Mouse (Mus musculus): ENCODE results near the gene Vps54. TPM values are rescaled to one million over a fixed set of nuclear protein-coding genes. Genes with fewer than 3 reads are reported as not detected.
A peak's percentile ranks its signal among the peaks of the same experiment; 100 is the strongest.

Vps54 gene
- total and polyA plus RNA-seq, 3 experiments, result 13.2 to 16.1 TPM; not detected in 1

DNA sequence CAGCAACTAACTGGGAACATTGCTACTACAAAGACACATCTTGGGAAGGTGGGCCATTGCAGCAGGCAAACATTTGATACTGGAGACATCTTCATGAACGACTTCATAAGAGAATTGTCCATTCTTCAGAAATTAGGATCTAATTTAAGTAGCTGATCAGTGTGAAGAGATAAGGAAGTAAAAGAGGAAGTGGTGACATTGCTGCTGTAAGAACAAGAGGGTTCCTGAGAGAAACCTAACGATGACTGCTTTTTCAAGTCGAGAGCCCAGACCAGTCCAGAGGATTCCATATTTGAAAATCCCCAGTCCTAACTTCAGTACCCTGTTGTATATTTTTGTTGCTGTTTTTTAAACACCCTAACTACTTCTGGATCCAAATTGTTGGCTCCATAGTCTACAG is 26.3 kb downstream of the Vps54 start (continued):
- TF ChIP-seq BHLHE40 (IDR thresholded peaks at IDR 0.05; ENCODE audit: borderline replicate concordance, low read depth, low read length) (no peak), USF2 (IDR thresholded peaks at IDR 0.05; ENCODE audit: borderline replicate concordance in 1 of 2, insufficient read depth in 1 of 2, low read depth in 1 of 2, low read length in 2 of 2) (no peak), MAX (IDR thresholded peaks at IDR 0.05; ENCODE audit: low read length) (no peak), EP300 (IDR thresholded peaks at IDR 0.05; ENCODE audit: low read depth in 1 of 2, low read length in 2 of 2) (peak; percentile 9 to 89; a peak in 3 of 4 replicates), TAL1 (IDR thresholded peaks at IDR 0.05; ENCODE audit: low read length) (no peak), HCFC1 (IDR thresholded peaks at IDR 0.05; ENCODE audit: low read depth, low read length) (no peak), RCOR1 (IDR thresholded peaks at IDR 0.05; ENCODE audit: low read depth, low read length) (peak; percentile 41; the same call in 1 of the 2 replicates), MAZ (IDR thresholded peaks at IDR 0.05; ENCODE audit: low read depth, low read length) (0 out of 2 replicates have a peak, but pooled peaks have one; percentile 32), UBTF (IDR thresholded peaks at IDR 0.05; ENCODE audit: borderline replicate concordance, insufficient read depth, low read depth, low read length) (no peak)

GRCm38 (mm10) chr11:21276151-21276550 is 37.1 kb downstream of the Vps54 start:
- H3K9me3 ChIP-seq (replicated peaks; ENCODE audit: insufficient read depth, low read length), result no peaks in the 10 kb centered on the region
- peaks cover 5 to 6% of the 10 kb centered on the region in 2 experiments for H3K4me1 ChIP-seq (ENCODE audit: control insufficient read depth in 1 of 2, insufficient read depth in 2 of 2, low read length in 2 of 2)
- TF ChIP-seq HCFC1 (IDR thresholded peaks at IDR 0.05; ENCODE audit: low read depth, low read length), result no peak
- no peak for TF ChIP-seq MAX (IDR thresholded peaks at IDR 0.05; ENCODE audit: low read length)
- no peak for TF ChIP-seq GABPA (IDR thresholded peaks at IDR 0.05; ENCODE audit: low read depth, low read length)
- no peak for TF ChIP-seq ZMIZ1 (IDR thresholded peaks at IDR 0.05; ENCODE audit: low read depth, low read length)
- no peak overlapping the region for H3K9ac ChIP-seq (ENCODE audit: control insufficient read depth, low read depth, low read length, poor library complexity, severe bottlenecking)
- no peaks in the 10 kb centered on the region for H3K79me2 ChIP-seq (ENCODE audit: control insufficient read depth, insufficient read depth, low read length, poor library complexity)
- H3K27ac ChIP-seq (ENCODE audit: control insufficient read depth, low read depth, low read length), result no peak overlapping the region
- no peaks in the 10 kb centered on the region for H3K27me3 ChIP-seq (ENCODE audit: control insufficient read depth in 1 of 2, insufficient read depth in 2 of 2, low read length in 2 of 2)
- H3K36me3 ChIP-seq (ENCODE audit: control insufficient read depth in 1 of 2, insufficient read depth in 2 of 2, low read length in 2 of 2), result peaks cover 8% of the 10 kb centered on the region in 2 experiments
- no peak overlapping the region for H3K4me3 ChIP-seq (ENCODE audit: control insufficient read depth in 1 of 2, insufficient read depth in 1 of 2, low read depth in 2 of 2, low read length in 2 of 2)
- DNase-seq (ENCODE audit: low read depth, low spot score), result no peak

DNA sequence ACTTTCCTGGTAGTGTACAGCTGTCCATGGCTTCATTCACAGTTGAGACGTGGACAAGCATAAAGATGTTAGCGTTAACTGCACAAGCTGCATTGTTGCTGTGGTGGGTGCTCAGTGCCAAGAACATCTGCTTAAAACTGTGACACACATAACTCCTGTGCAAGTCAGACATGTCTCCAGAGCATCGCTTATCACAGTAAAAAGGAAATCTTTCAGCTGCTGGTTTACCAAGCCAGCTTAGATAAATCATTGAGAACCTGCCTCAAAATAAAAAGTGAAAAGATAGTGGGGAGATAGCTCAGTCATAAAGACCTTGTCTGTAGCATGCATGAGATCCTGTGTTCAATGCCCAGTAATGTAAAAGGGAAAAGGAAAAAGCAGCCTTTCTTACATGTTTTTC is 47.3 kb downstream of the Vps54 start:
- Histone ChIP-seq H3K4me3 (ENCODE audit: control insufficient read depth in 1 of 2, insufficient read depth in 1 of 2, low read depth in 2 of 2, low read length in 2 of 2) (no peak overlapping the region), H3K36me3 (ENCODE audit: control insufficient read depth in 1 of 2, insufficient read depth in 2 of 2, low read length in 2 of 2) (peaks cover 0 to 23% of the 10 kb centered on the region in 2 experiments; a peak in 2 of 4 replicates), H3K4me1 (ENCODE audit: control insufficient read depth in 1 of 2, insufficient read depth in 2 of 2, low read length in 2 of 2) (peaks cover 5 to 10% of the 10 kb centered on the region in 2 experiments), H3K27me3 (ENCODE audit: control insufficient read depth in 1 of 2, insufficient read depth in 2 of 2, low read length in 2 of 2) (no peaks in the 10 kb centered on the region), H3K9me3 (replicated peaks; ENCODE audit: insufficient read depth, low read length) (no peaks in the 10 kb centered on the region), H3K27ac (ENCODE audit: control insufficient read depth, low read depth, low read length) (no peak overlapping the region), H3K9ac (ENCODE audit: control insufficient read depth, low read depth, low read length, poor library complexity, severe bottlenecking) (no peak overlapping the region), H3K79me2 (ENCODE audit: control insufficient read depth, insufficient read depth, low read length, poor library complexity) (no peaks in the 10 kb centered on the region)
- peak; percentile 97 for TF ChIP-seq RCOR1 (IDR thresholded peaks at IDR 0.05; ENCODE audit: low read depth, low read length)
- TF ChIP-seq KAT2A (conservative IDR thresholded peaks at IDR 0.05; ENCODE audit: low read depth, low read length), result no peak
- no peak for TF ChIP-seq MYB (IDR thresholded peaks at IDR 0.05; ENCODE audit: low read depth, low read length)
- no peak for TF ChIP-seq ELF1 (IDR thresholded peaks at IDR 0.05; ENCODE audit: low read depth, low read length)
- TF ChIP-seq BHLHE40 (IDR thresholded peaks at IDR 0.05; ENCODE audit: borderline replicate concordance, low read depth, low read length), result peak; percentile 35; the same call in 1 of the 2 replicates
- 0 out of 2 replicates have a peak, but pooled peaks have one; percentile 36 for TF ChIP-seq MXI1 (IDR thresholded peaks at IDR 0.05; ENCODE audit: low read depth, low read length)
- TF ChIP-seq MEF2A (IDR thresholded peaks at IDR 0.05; ENCODE audit: extremely low read depth, insufficient replicate concordance, low read depth, low read length, poor library complexity, severe bottlenecking), result no peak
- no peak for TF ChIP-seq CTCF (IDR thresholded peaks at IDR 0.05 in 2 of 3, conservative IDR thresholded peaks at IDR 0.05 in 1 of 3; ENCODE audit: control insufficient read depth in 1 of 3, insufficient read depth in 1 of 3, low read depth in 2 of 3, low read length in 3 of 3, poor library complexity in 1 of 3, severe bottlenecking in 1 of 3)
- no peak for TF ChIP-seq SMC3 (IDR thresholded peaks at IDR 0.05; ENCODE audit: low read depth, low read length)
- TF ChIP-seq ZNF384 (IDR thresholded peaks at IDR 0.05; ENCODE audit: low read depth, low read length), result 0 out of 2 replicates have a peak, but pooled peaks have one; percentile 11
- no peak for TF ChIP-seq ZC3H11A (IDR thresholded peaks at IDR 0.05; ENCODE audit: low read depth, low read length)
- TF ChIP-seq UBTF (IDR thresholded peaks at IDR 0.05; ENCODE audit: borderline replicate concordance, insufficient read depth, low read depth, low read length), result no peak
- no peak for TF ChIP-seq NELFE (IDR thresholded peaks at IDR 0.05; ENCODE audit: low read depth, low read length)
- peak; percentile 84 for TF ChIP-seq ETS1 (IDR thresholded peaks at IDR 0.05; ENCODE audit: low read depth, low read length)
- TF ChIP-seq CHD2 (IDR thresholded peaks at IDR 0.05; ENCODE audit: low read length), result no peak
- peak; percentile 88 for TF ChIP-seq TCF12 (IDR thresholded peaks at IDR 0.05; ENCODE audit: low read depth, low read length)
- no peak for TF ChIP-seq TAL1 (IDR thresholded peaks at IDR 0.05; ENCODE audit: low read length)
- no peak; the same call in 1 of the 2 replicates for TF ChIP-seq MAFK (IDR thresholded peaks at IDR 0.05; ENCODE audit: borderline replicate concordance, low read depth, low read length)
- TF ChIP-seq EP300 (IDR thresholded peaks at IDR 0.05; ENCODE audit: low read depth in 1 of 2, low read length in 2 of 2), result peak; percentile 82
- TF ChIP-seq SIN3A (IDR thresholded peaks at IDR 0.05; ENCODE audit: low read length), result peak; percentile 55; the same call in 1 of the 2 replicates
- peak; percentile 90 for TF ChIP-seq GATA1 (IDR thresholded peaks at IDR 0.05; ENCODE audit: low read depth, low read length)
- DNase-seq (ENCODE audit: low read depth, low spot score), result peak; percentile 61

Data from MEL (cell line).